Mouse (Mus musculus) MEL (cell line): ENCODE data around the gene P2ry2. TPM values are rescaled to one million over a fixed set of nuclear protein-coding genes. Genes with fewer than 3 reads are reported as not detected.

Source experiments
- DNase-seq: peaks from one replicate; pipeline ENCODE4 v3.0.0; 2011; ENCODE audit warnings: low read depth, low spot score
- H3K27ac ChIP-seq: 2 replicates; pipeline ENCODE4 v1.5.1; 2012; ENCODE audit warnings: low read depth, mild to moderate bottlenecking, control low read depth, low read length, moderate library complexity; ENCODE audit not compliant: control insufficient read depth
- H3K27me3 ChIP-seq, 2 experiments: fragments of 150-350 bp in 1 of 2; sonication (generic) in 1 of 2; 2 replicates each; pipeline ENCODE4 v1.6.1; 2012; ENCODE audit warnings: low read length in 2 of 2, mild to moderate bottlenecking in 2 of 2, improper control_type of control experiment in 1 of 2, moderate library complexity in 1 of 2; ENCODE audit not compliant: insufficient read depth in 2 of 2, control insufficient read depth in 1 of 2
- H3K36me3 ChIP-seq, 2 experiments: 2 replicates each; pipeline ENCODE4 v1.6.1; 2012 to 2014; ENCODE audit warnings: low read length in 2 of 2, improper control_type of control experiment in 1 of 2, inconsistent platforms in 1 of 2, mild to moderate bottlenecking in 1 of 2; ENCODE audit not compliant: insufficient read depth in 2 of 2, control insufficient read depth in 1 of 2
- H3K4me1 ChIP-seq, 2 experiments: fragments of 150-350 bp in 1 of 2; sonication (generic) in 1 of 2; 2 replicates each; pipeline ENCODE4 v1.6.1; 2012; ENCODE audit warnings: low read length in 2 of 2, improper control_type of control experiment in 1 of 2, mild to moderate bottlenecking in 1 of 2; ENCODE audit not compliant: insufficient read depth in 2 of 2, control insufficient read depth in 1 of 2
- H3K4me3 ChIP-seq, 2 experiments: fragments of 150-350 bp in 1 of 2; sonication (generic) in 1 of 2; 2 replicates each; pipeline ENCODE4 v1.5.1; 2012; ENCODE audit warnings: low read depth in 2 of 2, low read length in 2 of 2, mild to moderate bottlenecking in 2 of 2, moderate library complexity in 2 of 2, control low read depth in 1 of 2, improper control_type of control experiment in 1 of 2; ENCODE audit not compliant: control insufficient read depth in 1 of 2, insufficient read depth in 1 of 2
- H3K79me2 ChIP-seq: 2 replicates; pipeline ENCODE4 v1.6.1; 2012; ENCODE audit warnings: mild to moderate bottlenecking, low read length, moderate library complexity; ENCODE audit not compliant: control insufficient read depth, poor library complexity, insufficient read depth
- H3K9ac ChIP-seq: 2 replicates; pipeline ENCODE4 v1.6.1; 2012; ENCODE audit warnings: low read depth, mild to moderate bottlenecking, control low read depth, low read length, moderate library complexity; ENCODE audit not compliant: control insufficient read depth, poor library complexity, severe bottlenecking
- H3K9me3 ChIP-seq: fragments of 150-350 bp; sonication (generic); replicated peaks from 2 replicates; pipeline ENCODE4 v1.6.1; 2012; ENCODE audit warnings: mild to moderate bottlenecking, low read length, improper control_type of control experiment, moderate library complexity; ENCODE audit not compliant: insufficient read depth
- BHLHE40 ChIP-seq: IDR thresholded peaks from 2 replicates; pipeline ENCODE4 v1.6.1; 2012; ENCODE audit warnings: low read depth, mild to moderate bottlenecking, inconsistent platforms, low read length, improper control_type of control experiment, borderline replicate concordance
- CTCF ChIP-seq, 3 experiments: IDR thresholded peaks in 2 of 3; conservative IDR thresholded peaks in 1 of 3; 2 replicates each; pipeline ENCODE4 v1.5.1; 2011 to 2012; ENCODE audit warnings: low read length in 3 of 3, low read depth in 2 of 3, mild to moderate bottlenecking in 2 of 3, improper control_type of control experiment in 1 of 3, inconsistent platforms in 1 of 3, mixed read lengths in 1 of 3, moderate library complexity in 1 of 3; ENCODE audit not compliant: control insufficient read depth in 1 of 3, insufficient read depth in 1 of 3, poor library complexity in 1 of 3, severe bottlenecking in 1 of 3
- ELF1 ChIP-seq: IDR thresholded peaks from 2 replicates; pipeline ENCODE4 v1.6.1; 2014; ENCODE audit warnings: low read depth, mild to moderate bottlenecking, inconsistent platforms, low read length, improper control_type of control experiment, moderate library complexity
- GABPA ChIP-seq: IDR thresholded peaks from 2 replicates; pipeline ENCODE4 v1.6.1; 2012; ENCODE audit warnings: low read depth, mild to moderate bottlenecking, inconsistent platforms, low read length, improper control_type of control experiment, moderate library complexity
- GATA1 ChIP-seq: IDR thresholded peaks from 2 replicates; pipeline ENCODE4 v1.6.1; 2011; ENCODE audit warnings: low read depth, low read length, improper control_type of control experiment
- HCFC1 ChIP-seq: IDR thresholded peaks from 2 replicates; pipeline ENCODE4 v1.6.1; 2012; ENCODE audit warnings: low read depth, mild to moderate bottlenecking, inconsistent platforms, low read length, improper control_type of control experiment, moderate library complexity
- JUND ChIP-seq: IDR thresholded peaks from 2 replicates; pipeline ENCODE4 v1.6.1; 2011; ENCODE audit warnings: low read depth, mild to moderate bottlenecking, improper control_type of control experiment, low read length
- MAFK ChIP-seq: IDR thresholded peaks from 2 replicates; pipeline ENCODE4 v1.6.1; 2011; ENCODE audit warnings: low read depth, mild to moderate bottlenecking, low read length, improper control_type of control experiment, borderline replicate concordance
- MEF2A ChIP-seq: IDR thresholded peaks from 2 replicates; pipeline ENCODE4 v1.6.1; 2014; ENCODE audit warnings: low read depth, mild to moderate bottlenecking, inconsistent platforms, low read length, improper control_type of control experiment; ENCODE audit not compliant: poor library complexity, insufficient replicate concordance, severe bottlenecking; ENCODE audit errors: extremely low read depth
- MYB ChIP-seq: IDR thresholded peaks from 2 replicates; pipeline ENCODE4 v1.6.1; 2011; ENCODE audit warnings: mild to moderate bottlenecking, low read depth, low read length, improper control_type of control experiment
- MYC ChIP-seq: IDR thresholded peaks from 2 replicates; pipeline ENCODE4 v1.6.1; 2011; ENCODE audit warnings: low read depth, mild to moderate bottlenecking, low read length, improper control_type of control experiment, moderate library complexity
- NELFE ChIP-seq: IDR thresholded peaks from 2 replicates; pipeline ENCODE4 v1.6.1; 2011; ENCODE audit warnings: low read depth, low read length, improper control_type of control experiment
- POLR2A ChIP-seq, 2 experiments: IDR thresholded peaks; 2 replicates each; pipeline ENCODE4 v1.6.1; 2011 to 2012; ENCODE audit warnings: low read length in 2 of 2, mild to moderate bottlenecking in 2 of 2, control low read depth in 1 of 2, improper control_type of control experiment in 1 of 2, low read depth in 1 of 2, moderate library complexity in 1 of 2; ENCODE audit not compliant: control insufficient read depth in 1 of 2, insufficient read depth in 1 of 2, poor library complexity in 1 of 2
- POLR2AphosphoS5 ChIP-seq: IDR thresholded peaks from 2 replicates; pipeline ENCODE4 v1.6.1; 2012; ENCODE audit warnings: low read depth, borderline replicate concordance, mild to moderate bottlenecking, inconsistent platforms, low read length, moderate library complexity, mixed read lengths
- RAD21 ChIP-seq: IDR thresholded peaks from 2 replicates; pipeline ENCODE4 v1.6.1; 2011; ENCODE audit warnings: mild to moderate bottlenecking, low read depth, low read length, improper control_type of control experiment
- RCOR1 ChIP-seq: IDR thresholded peaks from 2 replicates; pipeline ENCODE4 v1.6.1; 2012; ENCODE audit warnings: low read depth, mild to moderate bottlenecking, inconsistent platforms, low read length, improper control_type of control experiment
- SIN3A ChIP-seq: IDR thresholded peaks from 2 replicates; pipeline ENCODE4 v1.6.1; 2012; ENCODE audit warnings: low read length, improper control_type of control experiment, inconsistent platforms
- SMC3 ChIP-seq: IDR thresholded peaks from 2 replicates; pipeline ENCODE4 v1.6.1; 2011; ENCODE audit warnings: low read depth, low read length, improper control_type of control experiment
- TAL1 ChIP-seq: IDR thresholded peaks from 2 replicates; pipeline ENCODE4 v1.6.1; 2012; ENCODE audit warnings: mild to moderate bottlenecking, inconsistent platforms, low read length, moderate library complexity, mixed read lengths
- TCF12 ChIP-seq: IDR thresholded peaks from 2 replicates; pipeline ENCODE4 v1.6.1; 2014; ENCODE audit warnings: low read depth, mild to moderate bottlenecking, inconsistent platforms, low read length, improper control_type of control experiment, moderate library complexity
- UBTF ChIP-seq: IDR thresholded peaks from 2 replicates; pipeline ENCODE4 v1.6.1; 2012; ENCODE audit warnings: low read depth, mild to moderate bottlenecking, inconsistent platforms, low read length, improper control_type of control experiment, moderate library complexity, borderline replicate concordance; ENCODE audit not compliant: insufficient read depth
- USF2 ChIP-seq, 2 experiments: IDR thresholded peaks; 2 replicates each; pipeline ENCODE4 v1.6.1; 2011 to 2012; ENCODE audit warnings: improper control_type of control experiment in 2 of 2, low read length in 2 of 2, borderline replicate concordance in 1 of 2, inconsistent platforms in 1 of 2, low read depth in 1 of 2, mild to moderate bottlenecking in 1 of 2; ENCODE audit not compliant: insufficient read depth in 1 of 2
- ZMIZ1 ChIP-seq: IDR thresholded peaks from 2 replicates; pipeline ENCODE4 v1.6.1; 2012; ENCODE audit warnings: low read depth, mild to moderate bottlenecking, inconsistent platforms, low read length, improper control_type of control experiment, moderate library complexity
- ZNF384 ChIP-seq: IDR thresholded peaks from 2 replicates; pipeline ENCODE4 v1.6.1; 2012; ENCODE audit warnings: low read depth, mild to moderate bottlenecking, inconsistent platforms, low read length, improper control_type of control experiment
- polyA plus RNA-seq, 2 experiments: library from polyadenylated mRNA; stranded (reverse) in 1 of 2; unstranded in 1 of 2; fragments of >175 nt in 1 of 2; fragments of >200 nt in 1 of 2; gene quantifications; 2 replicates each; pipeline versions ENCODE4 v1.2.1 to v1.2.4; 2012; ENCODE audit warnings: low replicate concordance in 2 of 2, low read depth in 1 of 2; ENCODE audit not compliant: insufficient read length in 2 of 2, insufficient read depth in 1 of 2, missing spikeins in 1 of 2
- total RNA-seq: library from RNA; depleted of rRNA; stranded (reverse); fragments of 300-350 nt; gene quantifications from 2 replicates; pipeline ENCODE4 v1.2.3, GENCODE M21; 2012

P2ry2 gene
- total and polyA plus RNA-seq, 3 experiments, result 0.23 to 0.86 TPM; not detected in 1

DNA sequence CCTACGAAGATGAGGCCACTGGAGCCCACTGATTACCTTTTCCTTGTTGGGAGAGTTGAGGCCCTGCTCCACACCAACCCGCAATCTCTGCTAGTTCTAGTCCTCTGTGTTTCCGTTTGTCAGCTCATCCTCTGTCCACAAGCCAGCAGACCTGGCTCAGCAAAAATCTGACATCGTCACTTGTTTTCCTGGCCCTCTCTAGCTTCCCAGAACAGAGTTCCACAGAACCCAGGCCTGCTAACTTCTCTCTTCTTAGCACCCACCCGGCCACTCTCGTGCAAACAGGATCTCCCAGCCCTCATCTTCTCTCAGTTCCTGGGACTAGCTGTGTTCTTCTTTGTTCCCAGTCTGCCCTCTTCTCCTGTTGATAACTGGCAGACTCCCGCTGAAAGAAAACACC, 60.0 kb downstream of the P2ry2 start:
- no peak overlapping the region for H3K27ac ChIP-seq
- no peaks in the 10 kb centered on the region for H3K36me3 ChIP-seq
- TF ChIP-seq SIN3A (no peak), GATA1 (no peak), POLR2A (IDR thresholded peaks at IDR 0.05; ENCODE audit: control insufficient read depth in 1 of 2, insufficient read depth in 1 of 2, low read depth in 1 of 2, low read length in 2 of 2, poor library complexity in 1 of 2) (no peak), MYB (no peak), HCFC1 (no peak), SMC3 (no peak), POLR2AphosphoS5 (no peak), RAD21 (no peak), RCOR1 (no peak), MYC (no peak), MEF2A (no peak), TAL1 (no peak), ZNF384 (no peak), CTCF (IDR thresholded peaks at IDR 0.05 in 2 of 3, conservative IDR thresholded peaks at IDR 0.05 in 1 of 3; ENCODE audit: control insufficient read depth in 1 of 3, insufficient read depth in 1 of 3, low read depth in 2 of 3, low read length in 3 of 3, poor library complexity in 1 of 3, severe bottlenecking in 1 of 3) (no peak), GABPA (no peak), BHLHE40 (no peak), NELFE (no peak), ZMIZ1 (no peak), ELF1 (no peak), UBTF (no peak)
- TF ChIP-seq, all 39 proteins: peak for 0
- Histone ChIP-seq H3K79me2 (no peaks in the 10 kb centered on the region), H3K4me3 (no peak overlapping the region), H3K4me1 (0 out of 4 replicates have a peak, but pooled peaks cover 0 to 6% of the 10 kb centered on the region in 2 experiments), H3K9ac (no peak overlapping the region), H3K27me3 (peaks cover 1 to 6% of the 10 kb centered on the region in 2 experiments; a peak in 2 of 4 replicates), H3K9me3 (no peaks in the 10 kb centered on the region)
- DNase-seq, result no peak

DNA sequence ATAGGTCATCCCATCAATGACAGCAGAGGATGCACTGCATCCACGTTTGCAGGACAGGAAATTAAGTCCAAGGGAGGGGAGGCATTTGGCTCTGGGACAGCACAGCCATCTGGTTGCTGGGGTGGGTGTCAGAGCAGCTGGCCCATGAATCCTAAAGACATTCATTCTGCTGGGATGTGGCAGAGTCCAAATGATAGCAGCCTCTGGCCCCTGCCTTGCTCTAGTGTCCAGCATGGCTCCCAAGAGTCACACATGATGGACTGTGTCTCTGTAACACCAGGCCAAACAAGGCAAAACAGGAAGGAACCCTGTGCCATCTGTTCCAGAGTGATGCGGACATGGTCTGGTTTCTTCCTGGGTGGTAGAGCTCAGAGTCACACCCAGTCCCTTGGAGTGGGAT, 60.8 kb downstream of the P2ry2 start:
- Histone ChIP-seq H3K79me2 (no peaks in the 10 kb centered on the region), H3K27me3 (peaks cover 1 to 6% of the 10 kb centered on the region in 2 experiments; a peak in 2 of 4 replicates), H3K27ac (no peak overlapping the region), H3K9ac (no peak overlapping the region), H3K9me3 (no peaks in the 10 kb centered on the region), H3K4me3 (no peak overlapping the region), H3K4me1 (0 out of 4 replicates have a peak, but pooled peaks cover 0 to 6% of the 10 kb centered on the region in 2 experiments), H3K36me3 (no peaks in the 10 kb centered on the region)
- DNase-seq, result no peak
- TF ChIP-seq MAFK, result no peak
- no peak for TF ChIP-seq JUND
- TF ChIP-seq ZMIZ1, result no peak
- TF ChIP-seq USF2 (IDR thresholded peaks at IDR 0.05; ENCODE audit: borderline replicate concordance in 1 of 2, insufficient read depth in 1 of 2, low read depth in 1 of 2, low read length in 2 of 2), result no peak
- TF ChIP-seq NELFE, result no peak
- TF ChIP-seq ELF1, result no peak
- no peak for TF ChIP-seq RCOR1
- no peak for TF ChIP-seq HCFC1
- TF ChIP-seq TCF12, result no peak
